ENCODE assay signal across 21 mouse cellular contexts in genomic region chr16:35075643-35076042, GRCm38 (mm10).
"Had no signal": no experiment of that assay in that cellular context is flagged by ENCODE, and none has a peak within 500 bp of the region (broad histone marks: within the 10 kb centered on the region; RNA-seq: fewer than 3 reads in every experiment).

No protein-coding gene starts in this region.

- H3K4me3 ChIP-seq: lung, embryonic 15.5 days; megakaryocyte, embryonic 14.5 days; midbrain, embryonic 13.5 days; midbrain, embryonic 15.5 days; myocyte; neural tube, embryonic 13.5 days; neural tube, embryonic 15.5 days had no signal

- H3K9me3 ChIP-seq: lung, embryonic 15.5 days; megakaryocyte, embryonic 14.5 days; midbrain, embryonic 13.5 days; midbrain, embryonic 15.5 days; neural tube, embryonic 13.5 days; neural tube, embryonic 15.5 days had no signal

- DNase-seq: lung, adult 2 months; lung, postnatal 14 days; lung, postnatal 36 days; retina, postnatal 1 day; right cerebral cortex, adult 18-20 months; right cerebral cortex, postnatal 25 days; right cerebral cortex, postnatal 4 days; spleen, adult 18-20 months; thymus, adult 18-20 months; thymus, postnatal 14 days; thymus, postnatal 36 days had no signal

- H3K4me2 ChIP-seq: lung, embryonic 15.5 days; midbrain, embryonic 11.5 days; midbrain, embryonic 13.5 days; midbrain, embryonic 15.5 days; neural tube, embryonic 13.5 days; neural tube, embryonic 15.5 days had no signal

- H3K27ac ChIP-seq: lung, embryonic 15.5 days; macrophage; midbrain, embryonic 13.5 days; midbrain, embryonic 15.5 days; neural tube, embryonic 13.5 days; neural tube, embryonic 15.5 days had no signal

- H3K9ac ChIP-seq: lung, embryonic 15.5 days; midbrain, embryonic 13.5 days; midbrain, embryonic 15.5 days; neural tube, embryonic 13.5 days; neural tube, embryonic 15.5 days had no signal

- ATAC-seq: lung, postnatal 0 days; midbrain, embryonic 13.5 days; midbrain, embryonic 15.5 days had no signal

- H3K4me1 ChIP-seq: lung, embryonic 15.5 days; midbrain, embryonic 13.5 days; midbrain, embryonic 15.5 days; neural tube, embryonic 13.5 days; neural tube, embryonic 15.5 days had no signal

- H3K27me3 ChIP-seq: lung, embryonic 15.5 days; megakaryocyte, embryonic 14.5 days; midbrain, embryonic 13.5 days; midbrain, embryonic 15.5 days; neural tube, embryonic 13.5 days; neural tube, embryonic 15.5 days had no signal

- H3K36me3 ChIP-seq: lung, embryonic 15.5 days; midbrain, embryonic 15.5 days had no signal
